Mouse (Mus musculus) hematopoietic stem cell, adult 5-6 weeks (primary cell): ENCODE data around the gene Slc4a7. TPM values are rescaled to one million over a fixed set of nuclear protein-coding genes. Genes with fewer than 3 reads are reported as not detected.

Experiments
- total RNA-seq: library from RNA; stranded (forward); fragments of 172-1452, 232-1000 nt; gene quantifications from 2 replicates; pipeline ENCODE4 v1.2.3, GENCODE M21; 2017

Slc4a7 gene
- total RNA-seq, 1 experiment from 2014 or later = 59.7 TPM

Other genes with a start within 250 kb of the Slc4a7 start
- gene Nek10, start 101.1 kb downstream of the Slc4a7 start, total RNA-seq = not detected in 2 replicates